Mouse (Mus musculus) adrenal gland (tissue): ENCODE measurements around the gene Rplp2.

Source experiments
- intact Hi-C: fragments of 180-260 bp; cut with DNase I; formaldehyde crosslinking; loops from one replicate; pipeline ENCODE4 v1.15.1; 2025

Rplp2 gene

DNA sequence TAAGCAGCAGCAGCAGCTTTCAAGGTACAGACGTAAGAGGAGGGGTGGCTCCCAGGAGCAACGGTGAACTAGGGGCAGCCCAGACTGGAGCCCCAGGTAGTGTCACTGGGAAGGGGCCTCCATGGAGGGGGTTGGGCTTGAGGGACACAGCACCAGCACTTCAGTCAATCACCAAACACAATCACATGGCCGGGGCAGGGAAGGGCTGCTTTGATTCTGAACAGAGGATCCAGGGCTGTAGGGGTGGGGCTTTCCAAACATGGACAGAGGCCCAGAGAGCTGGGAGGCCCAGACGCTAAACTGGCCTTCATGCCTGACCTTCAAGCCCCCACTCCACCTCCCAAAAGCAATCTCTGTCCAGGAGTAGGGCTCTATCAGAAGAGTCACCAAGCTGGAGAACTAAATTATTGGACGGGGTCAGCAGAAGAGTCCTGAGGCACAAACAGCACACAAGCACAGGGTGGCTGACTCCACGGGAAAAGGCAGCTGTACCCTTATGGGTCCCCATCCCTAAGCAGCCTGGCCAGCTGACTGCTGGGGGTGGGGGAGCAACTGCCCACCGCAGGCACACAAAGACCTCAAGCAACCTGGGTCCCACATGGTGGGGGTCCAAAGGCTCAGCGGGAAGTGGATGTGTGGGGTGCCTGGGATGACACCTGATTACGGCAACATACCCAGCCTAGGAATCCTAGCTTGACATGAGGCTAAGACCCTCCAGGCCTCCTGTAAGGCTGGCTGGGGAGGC lies 17.2 kb upstream of the Rplp2 start:
- intact Hi-C loops, result no loop called here

- intact Hi-C loops, result no loop called here
Measured at GRCm38 (mm10) chr7:141430585-141431240, 16.5 kb upstream of the Rplp2 start.

DNA sequence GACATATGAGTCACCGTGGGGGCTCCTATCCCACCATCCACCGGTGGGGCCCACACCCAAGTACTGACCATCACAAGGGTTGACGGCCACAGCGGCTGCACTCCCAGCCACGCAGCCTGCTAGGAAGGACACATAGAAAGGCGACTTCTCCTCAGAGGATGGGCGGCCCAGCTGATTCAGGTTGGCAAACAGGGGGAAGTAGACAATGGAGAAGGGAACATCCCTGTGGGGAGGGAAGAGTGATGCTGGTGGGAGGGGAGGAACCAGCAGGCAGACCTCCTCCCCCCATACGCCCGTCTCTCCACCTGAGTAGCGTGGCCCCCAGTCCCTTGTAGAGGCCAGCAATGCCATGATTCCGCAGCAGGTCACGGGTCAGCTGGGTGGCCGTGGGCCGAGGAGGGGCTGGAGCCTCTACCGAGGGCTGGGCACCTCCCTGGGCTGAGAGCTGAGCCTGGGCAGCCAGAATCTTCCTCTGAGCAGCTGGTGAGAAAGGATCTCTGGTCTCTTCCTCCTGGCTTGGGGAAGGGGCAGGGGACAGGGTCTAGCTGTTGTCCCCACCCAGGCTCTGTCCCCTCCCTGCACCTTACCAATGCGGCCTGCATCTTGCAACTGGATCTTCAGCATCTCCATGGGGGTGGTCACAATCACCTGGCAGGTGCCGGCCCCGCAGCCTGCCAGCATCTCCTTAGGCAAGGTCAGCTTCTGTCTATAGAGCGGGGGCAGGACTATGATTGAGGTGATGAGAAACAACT lies 15.6 kb upstream of the Rplp2 start:
- intact Hi-C loops, result no loop called here

DNA sequence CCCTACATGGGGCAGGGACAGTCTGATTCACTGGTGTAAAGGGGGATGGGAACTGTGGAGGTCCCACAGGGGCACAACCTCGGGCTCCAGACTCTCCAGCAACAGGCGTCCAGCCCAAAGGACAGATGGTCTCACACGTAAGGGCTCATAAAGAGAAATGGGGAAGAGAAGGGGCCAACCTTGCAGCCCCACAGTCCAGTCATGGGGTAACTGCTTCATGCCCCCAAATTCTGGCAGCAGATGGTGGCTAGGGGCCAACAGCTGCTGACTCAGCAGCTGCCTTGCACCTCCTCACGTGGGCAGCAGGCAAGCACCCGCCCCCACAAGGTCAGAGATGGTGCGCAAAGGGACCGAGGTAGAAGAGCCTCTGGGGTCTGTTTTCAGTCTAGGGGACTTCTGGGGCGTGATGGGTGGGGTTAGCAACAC lies 15.0 kb upstream of the Rplp2 start:
- intact Hi-C loops, result no loop called here

- intact Hi-C loops, result no loop called here
Measured at GRCm38 (mm10) chr7:141432741-141433516, 14.2 kb upstream of the Rplp2 start.

- intact Hi-C loops, result no loop called here
Measured at GRCm38 (mm10) chr7:141433517-141434400, 13.4 kb upstream of the Rplp2 start.

GRCm38 (mm10) chr7:141434464-141434863 lies 12.7 kb upstream of the Rplp2 start:
- intact Hi-C loops, result no loop called here

DNA sequence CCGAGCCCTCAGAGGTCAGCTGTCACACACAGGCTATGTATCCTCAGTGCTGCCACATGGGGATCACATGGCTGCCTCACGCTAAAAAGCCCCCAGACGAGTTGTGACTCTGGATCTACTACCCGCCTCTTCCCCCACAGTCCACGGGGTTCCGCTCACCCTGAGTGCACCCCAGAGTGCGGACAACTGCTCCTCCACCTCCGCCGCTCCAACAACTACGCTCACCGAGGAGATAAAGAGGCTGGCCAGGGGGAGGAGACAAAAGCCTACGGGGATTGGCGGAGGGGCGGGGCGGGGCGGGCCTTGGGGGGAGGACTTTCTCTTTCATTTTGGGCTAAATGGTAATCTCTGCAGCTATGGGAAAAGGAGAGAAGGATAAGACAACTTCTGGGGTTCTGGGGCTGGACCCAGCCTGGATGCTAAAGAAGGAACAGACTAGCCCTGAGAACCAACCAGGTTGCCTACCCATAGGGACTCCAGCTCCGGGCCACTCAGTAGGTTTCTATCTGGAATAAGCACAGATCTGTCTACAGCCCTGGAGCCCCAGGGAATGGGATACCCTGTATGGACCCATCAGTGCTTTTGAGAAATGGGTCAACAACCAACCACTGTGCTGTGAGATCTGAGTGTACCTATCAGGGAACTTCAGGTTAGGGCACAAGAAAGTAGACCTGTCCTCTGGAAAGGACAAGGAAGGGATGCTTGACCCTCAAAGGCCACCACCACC lies 11.9 kb upstream of the Rplp2 start:
- intact Hi-C loops, result no loop called here

GRCm38 (mm10) chr7:141435856-141436522 lies 11.2 kb upstream of the Rplp2 start:
- intact Hi-C loops, result no loop called here

- intact Hi-C loops, result no loop called here
Measured at GRCm38 (mm10) chr7:141436523-141436892, 10.7 kb upstream of the Rplp2 start.

GRCm38 (mm10) chr7:141437178-141438120 lies 9.7 kb upstream of the Rplp2 start, which contains the start of gene Slc25a22:
Gene Slc25a22 (minus strand): TSS chr7:141437892.
- intact Hi-C loops, result loop anchor here (1.0 kb wide), 1 partner anchor 28 kb away; no protein-coding TSS in a partner anchor

GRCm38 (mm10) chr7:141438201-141438968 lies 8.8 kb upstream of the Rplp2 start:
- intact Hi-C loops, result no loop called here

- intact Hi-C loops, result no loop called here
Measured at GRCm38 (mm10) chr7:141439140-141439679, 8.0 kb upstream of the Rplp2 start.

- intact Hi-C loops, result no loop called here
Measured at GRCm38 (mm10) chr7:141439811-141440210, 7.4 kb upstream of the Rplp2 start.

DNA sequence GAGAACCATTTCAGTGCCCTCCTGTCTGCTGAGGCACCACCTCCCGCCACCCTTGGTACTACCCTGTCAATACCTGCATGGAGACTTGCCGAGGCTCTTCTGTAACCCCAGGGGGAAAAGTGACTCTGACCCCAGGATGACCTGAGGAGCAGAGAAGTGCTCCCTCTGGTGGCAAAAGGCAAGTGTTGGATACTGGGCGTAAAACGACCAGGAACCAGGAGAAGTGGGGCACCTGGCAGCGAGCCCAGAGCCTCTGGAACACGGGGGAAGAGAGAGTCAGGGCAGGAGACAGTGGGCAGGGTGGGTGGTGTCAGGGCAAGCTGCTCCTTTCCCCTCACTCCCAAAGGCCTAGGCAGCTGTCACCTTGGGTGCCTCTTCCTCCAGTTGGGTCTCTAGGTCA lies 6.6 kb upstream of the Rplp2 start:
- intact Hi-C loops, result no loop called here

DNA sequence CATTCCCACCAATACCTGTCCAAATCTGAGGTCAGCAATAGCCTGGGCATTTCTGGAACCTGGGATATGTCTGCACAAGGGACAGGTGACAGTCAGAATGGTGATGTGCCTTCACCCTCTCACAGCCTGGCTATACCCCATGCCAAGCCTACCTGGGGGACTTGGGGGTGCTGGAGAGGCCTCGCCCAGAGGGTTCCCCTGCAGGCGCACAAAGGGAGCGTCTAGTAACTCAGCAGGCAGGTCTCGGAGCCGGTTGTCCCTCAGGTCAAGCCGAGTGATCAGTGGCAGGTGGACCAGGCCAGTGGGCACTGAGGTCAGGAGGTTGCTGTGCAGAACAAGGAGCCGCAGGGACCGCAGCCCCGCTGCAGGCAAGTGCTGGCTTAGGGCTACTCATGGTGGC lies 5.7 kb upstream of the Rplp2 start:
- intact Hi-C loops, result no loop called here

DNA sequence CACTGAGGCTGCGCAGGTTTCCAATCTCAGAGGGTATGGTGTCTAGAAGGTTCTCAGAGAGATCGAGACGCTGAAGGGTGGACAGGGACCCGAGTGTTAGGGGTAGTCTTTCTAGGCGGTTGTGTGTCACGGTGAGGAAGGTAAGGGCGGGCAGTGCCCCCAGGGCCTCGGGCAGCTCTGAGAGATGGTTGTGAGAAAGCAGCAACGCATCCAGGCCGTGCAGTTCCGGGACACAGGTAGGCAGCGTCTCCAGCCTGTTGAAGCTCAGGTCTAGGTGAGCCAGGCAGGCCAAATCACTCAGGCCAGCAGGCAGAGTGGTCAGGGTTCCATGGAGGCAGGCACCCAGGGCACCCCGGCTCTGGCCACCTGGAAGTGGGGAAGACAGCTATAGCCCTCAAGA lies 5.0 kb upstream of the Rplp2 start:
- intact Hi-C loops, result no loop called here
